Mouse (Mus musculus) large intestine, adult 2 months (tissue): ENCODE measurements around the gene Olfr68. TPM values are rescaled to one million over a fixed set of nuclear protein-coding genes. Genes with fewer than 3 reads are reported as not detected.
"Not testable (repeated sequence)": the region's sequence is repeated elsewhere in the genome, so short reads cannot be mapped to it uniquely, and the experiment has no call there.

Experiments
- DNase-seq: peaks from one replicate; pipeline ENCODE4 v3.0.0-alpha.2; 2012; ENCODE audit warnings: low read depth, low spot score
- WGBS: fragments of 180-500 bp; shearing (Covaris S2); methylation state at CpG from one replicate; pipeline ENCODE4 v1.1.7; 2018; 5-methylcytosine and 5-hydroxymethylcytosine counted together
- polyA plus RNA-seq: library from polyadenylated mRNA; depleted of rRNA; stranded (reverse); fragments of >200 nt; gene quantifications from 2 replicates; pipeline ENCODE4 v1.2.3, GENCODE M21; 2012; rRNA removed

Gene Olfr68
- polyA plus RNA-seq: not detected in 2 replicates

DNA sequence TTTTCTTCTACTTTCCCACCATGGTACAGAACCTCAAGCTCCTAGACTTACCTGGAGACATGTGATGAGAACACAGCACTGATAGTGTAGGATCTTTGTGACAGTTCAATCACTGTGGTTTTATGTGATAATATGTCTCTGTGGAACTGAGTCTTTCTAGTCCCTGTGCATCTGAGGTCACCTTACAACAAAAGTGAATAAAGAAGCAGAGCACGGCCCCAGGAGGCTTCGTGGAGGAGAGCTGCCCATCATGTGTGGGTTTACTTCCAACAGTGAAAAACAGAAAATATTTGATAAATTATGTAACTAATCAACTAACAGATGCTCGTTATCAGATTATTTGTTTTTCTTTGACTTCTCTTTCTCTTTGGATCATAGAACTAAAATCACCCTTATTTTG is at the start of gene Olfr68:
Olfr68 (minus strand) TSS at position 101 of the 400 bp plus-strand sequence.
- no peak for DNase-seq
- 73% methylated on average over 3 of the region's 3 CpGs for WGBS

DNA sequence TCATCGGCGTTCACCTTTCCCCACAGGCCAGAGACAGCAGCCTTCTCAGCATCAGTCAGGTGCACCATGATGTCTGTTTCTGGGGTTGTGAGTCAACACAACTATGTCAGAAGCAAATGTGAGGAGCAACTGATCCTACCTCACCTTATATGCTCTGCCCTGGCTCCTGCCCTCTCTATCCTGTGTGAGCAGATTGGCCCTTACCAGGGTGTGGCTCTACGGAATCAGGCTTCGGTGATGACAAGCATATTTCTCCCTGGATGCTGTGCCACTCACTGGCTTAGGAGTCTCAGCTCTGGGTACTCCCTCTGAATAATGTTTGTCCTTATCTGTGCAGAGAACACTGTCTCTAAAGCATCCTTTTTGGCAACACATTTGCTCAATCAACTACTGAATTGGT is 48.3 kb upstream of the Olfr68 start, which contains the start of gene Hbb-bs:
Hbb-bs (minus strand) TSS at position 289 of the 400 bp plus-strand sequence.
- WGBS: 90% methylated on average over 4 of the region's 4 CpGs
- DNase-seq: no peak

DNA sequence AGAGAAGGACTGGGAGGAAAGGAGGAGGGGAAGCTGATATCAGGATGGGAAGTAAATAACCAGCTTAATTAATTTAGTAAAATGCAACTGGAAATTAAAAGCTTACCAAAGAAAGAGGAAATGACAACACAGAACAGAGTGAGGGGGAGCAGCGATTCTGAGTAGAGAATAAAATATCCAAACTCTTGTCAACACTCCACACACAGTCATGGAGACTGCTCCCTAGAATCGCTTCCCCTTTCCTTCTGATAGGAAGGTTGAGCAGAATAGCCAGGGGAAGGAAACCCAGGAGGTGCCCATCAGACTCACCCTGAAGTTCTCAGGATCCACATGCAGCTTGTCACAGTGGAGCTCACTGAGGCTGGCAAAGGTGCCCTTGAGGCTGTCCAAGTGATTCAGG is 47.6 kb upstream of the Olfr68 start:
- not testable (repeated sequence) for DNase-seq
- no CpG with 5 or more reads among the region's 2 CpGs for WGBS

DNA sequence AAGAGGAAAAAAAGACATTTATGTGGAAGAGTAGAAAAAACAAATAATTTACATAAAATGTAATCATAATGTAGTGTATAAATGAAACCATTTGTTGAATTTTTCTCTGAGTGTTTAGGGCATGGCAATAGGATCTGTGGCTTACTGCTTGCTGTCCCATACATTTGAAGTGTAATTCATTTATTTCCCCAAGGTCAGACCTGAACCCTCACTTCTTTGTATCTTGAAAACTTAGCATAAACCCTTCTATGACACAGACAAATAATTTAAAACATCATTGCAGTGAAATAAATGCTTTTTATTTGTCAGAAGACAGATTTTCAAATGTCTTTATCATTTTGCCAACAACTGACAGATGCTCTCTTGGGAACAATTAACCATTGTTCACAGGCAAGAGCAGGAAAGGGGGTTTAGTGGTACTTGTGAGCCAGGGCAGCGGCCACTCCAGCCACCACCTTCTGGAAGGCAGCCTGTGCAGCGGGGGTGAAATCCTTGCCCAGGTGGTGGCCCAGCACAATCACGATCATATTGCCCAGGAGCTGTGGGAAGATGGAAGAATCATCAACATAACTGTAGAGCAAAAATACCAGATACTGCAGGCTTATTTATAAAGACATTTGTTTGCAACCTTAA is 46.9 kb upstream of the Olfr68 start:
- no peak for DNase-seq
- WGBS: 55% methylated on average over 3 of the region's 3 CpGs

DNA sequence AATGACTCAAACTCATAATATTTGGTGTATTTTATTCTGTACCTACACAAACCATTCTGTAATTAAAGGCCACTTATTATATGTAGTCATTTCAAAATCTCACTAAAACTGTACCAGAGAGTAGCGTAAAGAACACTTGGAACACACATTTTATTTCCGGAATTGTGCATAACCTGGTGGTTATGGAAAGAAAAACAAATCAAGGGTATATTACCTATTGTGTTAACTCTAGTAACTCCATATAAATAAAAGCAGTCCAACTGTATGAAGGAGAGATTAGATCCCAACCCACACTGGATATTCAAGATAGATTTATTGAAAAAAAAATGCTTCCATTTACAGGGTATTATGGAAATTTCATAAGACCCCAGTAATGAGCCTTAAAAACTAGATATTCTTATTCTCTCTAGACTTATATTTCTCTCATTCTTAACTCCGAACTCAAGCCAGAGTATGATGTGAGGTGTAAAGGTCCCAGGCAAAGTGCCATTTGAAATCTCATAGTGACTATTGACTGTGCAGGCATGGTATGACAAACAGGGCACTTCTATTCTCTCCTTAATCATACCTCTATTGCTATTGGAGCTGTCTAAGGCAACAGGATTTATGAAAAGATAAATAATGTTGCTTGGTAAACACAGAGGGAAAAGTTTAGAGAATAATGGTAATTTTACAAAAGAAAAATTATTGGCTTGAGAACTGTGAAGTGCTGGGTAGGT is 46.2 kb upstream of the Olfr68 start:
- WGBS: 87% methylated on average over 3 of the region's 3 CpGs
- DNase-seq: no peak

DNA sequence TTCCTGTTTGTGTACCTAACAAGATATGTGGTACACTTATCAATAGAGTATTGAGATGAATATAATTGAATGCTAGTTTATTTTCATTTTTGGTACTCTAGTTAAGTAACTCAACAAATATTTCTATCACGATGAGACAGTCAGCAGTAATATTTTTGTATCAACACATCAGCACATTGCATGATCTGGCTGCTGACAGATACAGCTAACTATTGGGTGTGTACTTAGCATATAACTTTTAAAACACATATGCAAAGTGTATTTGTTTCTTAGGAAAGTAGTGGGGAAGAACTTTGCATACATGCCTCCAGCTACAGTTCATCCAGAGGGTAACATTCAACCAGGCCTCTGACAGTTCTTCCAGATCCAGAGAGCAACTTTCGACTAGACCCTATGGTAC is 45.1 kb upstream of the Olfr68 start:
- WGBS: 64% methylated on average over 2 of the region's 2 CpGs

DNA sequence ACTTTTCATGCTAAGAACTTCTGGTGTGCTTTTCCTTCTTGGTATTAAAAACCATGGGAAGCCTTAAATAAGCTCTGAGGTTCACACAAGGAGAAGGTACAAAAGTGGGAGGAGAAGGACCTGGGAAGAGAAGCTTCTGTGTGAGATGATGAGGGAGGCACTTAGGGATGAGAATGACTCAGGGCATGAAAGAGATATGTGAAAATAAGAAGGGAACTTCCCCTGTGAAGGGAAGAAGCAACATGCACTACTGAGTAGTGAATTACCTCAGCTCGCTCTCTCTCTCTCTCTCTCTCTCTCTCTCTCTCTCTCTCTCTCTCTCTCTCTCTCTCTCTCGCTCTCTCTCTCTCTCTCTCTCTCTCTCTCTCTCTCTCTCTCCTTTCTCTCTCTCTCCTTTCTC is 35.6 kb upstream of the Olfr68 start:
- 75% methylated on average over 1 of the region's 2 CpGs for WGBS
- not testable (repeated sequence) for DNase-seq

More for the DNA sequence above, 45.1 kb upstream of the Olfr68 start:
- DNase-seq: no peak

DNA sequence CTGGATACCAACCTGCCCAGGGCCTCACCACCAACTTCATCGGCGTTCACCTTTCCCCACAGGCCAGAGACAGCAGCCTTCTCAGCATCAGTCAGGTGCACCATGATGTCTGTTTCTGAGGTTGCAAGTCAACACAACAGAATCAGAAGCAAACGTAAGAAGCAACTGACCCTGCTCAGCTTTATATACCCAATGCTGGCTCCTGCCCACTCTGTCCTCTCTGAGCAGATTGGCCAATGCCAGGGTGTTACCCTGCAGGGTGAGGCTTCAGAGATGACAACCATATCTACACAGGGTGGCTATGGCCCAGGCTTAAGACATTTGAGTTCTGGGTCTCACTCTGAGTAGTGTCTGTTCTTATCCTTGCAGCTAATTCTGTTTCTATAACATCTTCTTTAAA is 34.3 kb upstream of the Olfr68 start, which contains the start of gene Hbb-bt:
Hbb-bt (minus strand) TSS at position 231 of the 400 bp plus-strand sequence.
- no peak for DNase-seq
- WGBS: 77% methylated on average over 3 of the region's 3 CpGs

DNA sequence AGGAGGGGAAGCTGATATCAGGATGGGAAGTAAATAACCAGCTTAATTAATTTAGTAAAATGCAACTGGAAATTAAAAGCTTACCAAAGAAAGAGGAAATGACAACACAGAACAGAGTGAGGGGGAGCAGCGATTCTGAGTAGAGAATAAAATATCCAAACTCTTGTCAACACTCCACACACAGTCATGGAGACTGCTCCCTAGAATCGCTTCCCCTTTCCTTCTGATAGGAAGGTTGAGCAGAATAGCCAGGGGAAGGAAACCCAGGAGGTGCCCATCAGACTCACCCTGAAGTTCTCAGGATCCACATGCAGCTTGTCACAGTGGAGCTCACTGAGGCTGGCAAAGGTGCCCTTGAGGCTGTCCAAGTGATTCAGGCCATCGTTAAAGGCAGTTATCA is 33.7 kb upstream of the Olfr68 start:
- WGBS: no CpG with 5 or more reads among the region's 3 CpGs
- DNase-seq: not testable (repeated sequence)

DNA sequence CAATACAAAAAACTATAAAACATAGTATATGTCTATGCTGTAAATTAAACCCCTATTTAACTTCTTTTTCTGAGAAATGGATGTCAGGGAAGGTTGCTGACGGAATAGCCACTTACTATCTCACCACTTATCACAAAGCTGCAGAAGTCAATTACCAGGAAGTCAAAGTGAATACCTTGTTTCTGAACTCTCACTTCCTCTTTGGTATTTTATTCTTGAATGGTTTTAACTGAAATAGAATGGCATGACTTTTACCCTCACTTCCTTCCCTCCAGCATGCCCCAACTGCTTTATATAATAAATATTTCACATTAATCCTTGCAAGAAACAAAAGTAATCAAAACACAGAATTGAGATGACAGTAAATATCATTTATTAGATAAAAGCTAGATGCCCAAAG is 32.7 kb upstream of the Olfr68 start:
- no peak for DNase-seq
- WGBS: 40% methylated on average over 1 of the region's 1 CpGs

DNA sequence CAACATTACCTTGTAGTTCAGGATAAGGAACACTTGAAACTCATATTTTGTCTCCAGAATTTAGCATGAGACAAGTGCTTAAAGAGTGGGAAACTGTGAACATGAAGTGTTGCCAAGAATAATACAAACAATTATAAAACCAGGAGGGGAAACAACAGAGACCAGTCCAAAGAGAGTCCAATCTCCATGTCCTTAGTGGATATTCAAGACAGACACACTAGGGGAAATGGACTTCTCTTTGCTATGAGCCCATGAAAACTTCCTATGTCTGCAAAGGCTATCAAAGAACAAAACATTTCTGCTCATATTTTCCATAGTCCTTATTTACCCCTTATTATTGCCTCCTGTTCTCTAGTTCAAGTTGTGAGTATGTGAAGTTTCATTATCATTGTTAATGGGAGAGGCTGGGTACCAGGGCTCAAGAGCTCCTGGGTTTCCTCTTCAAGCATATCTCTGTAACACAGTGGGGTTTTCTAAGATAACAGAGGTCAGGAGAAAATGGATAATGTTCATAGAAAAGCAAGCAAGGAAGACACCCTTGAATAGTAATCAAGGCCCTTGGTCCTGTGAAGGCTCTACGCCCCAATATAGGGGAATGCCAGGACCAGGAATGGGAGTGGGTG is 31.8 kb upstream of the Olfr68 start:
- WGBS: 93% methylated on average over 1 of the region's 1 CpGs
- no peak for DNase-seq

DNA sequence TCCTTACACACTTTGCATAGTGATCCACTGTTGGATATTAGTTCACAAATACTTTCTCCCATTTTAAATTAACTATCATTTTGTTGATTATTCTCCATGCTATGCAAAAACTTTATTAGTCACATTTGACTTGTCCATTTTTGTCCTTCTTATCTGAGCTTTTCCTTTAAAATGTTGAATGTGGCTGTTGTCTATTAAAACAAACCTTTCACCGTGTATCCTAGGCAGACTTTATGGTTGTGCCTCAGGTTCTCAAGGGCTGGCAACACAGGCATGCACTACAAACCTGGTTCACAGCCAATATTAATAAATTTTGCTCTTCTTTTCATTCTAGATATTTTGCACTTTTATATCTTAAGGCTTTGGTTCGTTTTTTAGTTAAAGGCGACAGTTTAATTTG is 31.2 kb upstream of the Olfr68 start:
- DNase-seq: no peak
- 59% methylated on average over 3 of the region's 3 CpGs for WGBS

DNA sequence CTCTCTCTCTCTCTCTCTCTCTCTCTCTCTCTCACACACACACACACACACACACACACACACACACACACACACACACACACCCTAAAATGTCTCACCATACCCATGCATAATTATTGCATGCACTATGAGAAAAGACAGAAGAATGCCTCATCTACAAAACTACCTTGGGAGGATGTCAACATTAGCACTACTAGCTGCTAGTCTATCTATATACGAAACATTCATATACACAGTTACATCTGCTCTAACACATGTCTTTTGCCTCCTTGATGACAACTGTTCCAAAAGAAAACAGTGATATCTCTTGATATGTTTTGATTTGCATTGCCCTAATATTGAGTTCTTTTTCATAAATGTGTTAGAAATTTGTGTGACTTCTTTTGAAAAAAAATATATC is 30.8 kb upstream of the Olfr68 start:
- DNase-seq: no peak
- WGBS: 81% methylated on average over 1 of the region's 1 CpGs

DNA sequence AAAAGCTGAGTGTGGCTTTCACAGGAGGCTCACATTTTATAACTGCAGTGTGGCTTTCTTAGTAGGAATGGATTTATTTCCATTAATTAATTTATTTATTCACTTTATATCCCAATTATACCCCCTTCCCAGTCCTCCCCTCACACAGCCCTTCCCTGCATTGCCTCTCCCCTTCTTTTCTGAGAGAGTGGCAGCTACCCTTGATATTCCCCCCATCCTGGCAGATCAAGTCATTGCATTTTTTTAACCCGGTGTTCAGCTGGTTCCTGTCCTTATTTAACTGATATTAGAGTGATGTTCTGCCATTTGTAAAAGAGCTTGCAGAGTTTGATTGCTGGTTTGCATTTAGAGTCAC is 30.3 kb upstream of the Olfr68 start:
- 67% methylated on average over 1 of the region's 1 CpGs for WGBS
- DNase-seq: no peak

DNA sequence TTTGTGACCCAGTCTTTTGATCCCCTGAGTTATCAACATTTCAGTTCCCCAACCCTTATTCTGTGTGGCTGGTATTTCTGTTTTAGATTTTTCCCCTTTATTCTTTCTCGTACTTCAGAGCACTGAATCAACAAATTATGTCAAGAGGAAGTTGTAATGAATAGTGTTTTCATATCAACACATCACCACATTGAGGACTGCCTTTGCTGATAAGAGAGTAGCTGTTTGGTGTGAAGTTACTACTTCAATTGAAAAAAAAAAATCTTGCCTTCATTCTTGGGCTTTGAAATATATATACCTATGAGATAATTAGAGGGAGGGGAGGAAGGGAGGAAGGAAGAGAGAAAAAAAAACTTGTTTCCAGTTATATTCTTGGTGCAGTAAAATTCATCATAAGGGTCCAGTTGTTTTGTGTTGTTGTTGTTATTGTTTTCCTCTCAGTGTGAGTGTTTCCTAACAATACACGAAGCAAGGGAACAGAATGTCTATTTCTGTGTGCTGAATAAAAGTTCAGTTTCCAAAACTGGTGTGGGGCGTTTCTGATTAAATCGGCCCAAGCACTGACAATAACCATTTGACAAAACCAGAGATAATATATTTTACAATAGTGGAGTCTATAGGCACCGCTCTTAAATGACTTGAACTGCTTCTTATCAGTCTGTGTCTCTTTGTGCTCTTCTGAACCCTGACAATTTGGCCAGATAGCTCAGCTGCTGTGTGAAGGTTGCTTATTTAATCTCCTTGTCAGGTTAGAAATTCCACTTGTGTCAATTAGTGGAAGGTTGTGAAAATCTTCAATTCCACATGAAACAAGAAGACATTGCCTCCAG is 29.7 kb upstream of the Olfr68 start:
- 46% methylated on average over 5 of the region's 5 CpGs for WGBS
- DNase-seq: no peak

DNA sequence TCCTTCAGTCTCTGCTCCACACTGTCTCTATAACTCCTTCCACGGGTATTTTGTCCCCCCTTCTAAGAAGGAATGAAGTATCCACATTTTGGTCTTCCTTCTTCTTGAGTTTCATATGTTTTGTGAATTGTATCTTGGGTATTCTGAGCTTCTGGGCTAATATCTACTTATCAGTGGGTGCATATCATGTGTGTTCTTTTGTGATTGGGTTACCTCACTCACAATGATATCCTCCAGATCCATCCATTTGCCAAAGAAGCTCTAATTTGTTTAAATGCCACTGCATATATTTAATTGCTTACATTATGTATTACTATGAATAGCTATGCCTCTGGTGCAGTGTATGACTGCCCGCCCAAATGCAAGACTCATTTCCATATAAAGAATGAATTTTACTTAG is 28.6 kb upstream of the Olfr68 start:
- 59% methylated on average over 2 of the region's 2 CpGs for WGBS
- DNase-seq: not testable (repeated sequence)

DNA sequence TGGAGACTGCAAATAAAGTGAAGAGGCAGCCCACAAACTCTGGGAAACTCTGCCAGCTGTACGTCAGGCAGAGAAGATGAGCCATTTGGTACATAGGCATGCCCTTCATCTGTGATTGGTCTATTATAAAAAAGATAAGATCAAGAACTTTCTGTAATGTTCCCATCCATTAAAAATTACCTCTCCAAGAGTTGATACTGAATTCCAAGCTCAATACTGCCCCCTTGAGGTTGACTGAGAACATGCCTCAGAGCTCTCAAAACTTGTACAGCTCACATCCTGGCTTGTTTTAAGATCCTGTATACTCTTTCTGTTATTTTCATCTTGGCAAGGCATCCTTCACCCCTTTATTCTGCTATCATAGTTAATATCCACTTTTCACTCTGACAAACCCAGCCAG is 27.4 kb upstream of the Olfr68 start:
- 36% methylated on average over 1 of the region's 1 CpGs for WGBS
- DNase-seq: peak; percentile 4

DNA sequence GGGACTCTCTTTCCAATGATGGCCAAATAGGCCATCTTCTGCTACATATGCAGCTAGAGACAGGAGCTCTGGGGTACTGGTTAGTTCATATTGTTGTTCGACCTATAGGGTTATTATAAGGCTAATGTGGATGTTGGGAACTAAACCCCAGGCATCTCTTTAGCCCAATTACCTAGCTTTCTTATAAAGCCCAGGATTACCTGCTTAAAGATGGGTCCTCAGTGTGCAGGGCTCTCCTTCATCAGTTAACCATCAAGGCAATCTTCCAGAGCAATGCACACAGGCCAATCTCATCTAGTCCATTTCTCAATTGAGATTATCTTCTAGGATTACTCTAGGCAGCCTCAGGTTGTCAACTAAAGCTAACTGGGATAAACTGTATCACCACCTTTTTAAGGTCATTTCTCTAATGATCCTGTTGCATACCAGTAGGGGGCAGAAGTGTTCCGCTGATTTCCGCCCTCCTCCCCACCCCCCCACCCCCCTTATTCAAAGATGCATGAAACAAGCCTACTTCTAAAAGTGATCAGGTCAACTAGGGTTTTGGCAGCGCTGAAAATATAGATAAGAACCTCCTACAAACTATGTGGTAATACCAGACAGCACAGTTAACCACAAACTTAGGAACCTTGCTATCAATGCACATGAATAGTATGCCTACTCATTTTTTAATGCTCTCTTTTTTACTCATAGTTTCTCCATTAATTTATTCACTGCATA is 13.3 kb upstream of the Olfr68 start:
- no peak for DNase-seq
- whole genome bisulfite sequencing: 19% methylated on average over 4 of the region's 4 CpGs

DNA sequence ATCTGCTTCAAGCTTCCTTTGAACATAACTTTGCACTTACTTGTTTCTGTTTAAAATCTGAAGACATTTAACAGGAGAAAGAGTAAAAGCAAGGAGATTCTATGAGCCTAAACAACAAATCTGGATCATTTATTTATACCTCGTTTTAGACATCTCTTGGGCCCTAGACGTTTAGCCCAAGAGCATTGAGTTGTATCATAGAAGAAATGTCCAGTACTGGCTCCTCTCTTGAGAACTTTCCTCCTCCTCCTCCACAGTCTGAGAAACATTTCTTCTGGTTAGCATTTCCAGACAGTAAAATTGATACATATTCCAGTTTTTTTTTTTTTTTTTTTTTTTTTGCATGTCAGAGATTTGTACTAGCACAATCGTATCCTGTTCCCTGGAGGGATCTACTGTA is 12.2 kb upstream of the Olfr68 start, which contains the start of gene Olfr67:
Olfr67 (minus strand) TSS at position 101 of the 400 bp plus-strand sequence.
- WGBS: 73% methylated on average over 3 of the region's 3 CpGs
- no peak for DNase-seq
